8 mouse cellular contexts compared by ENCODE assay signal in genomic region chr19:29805101-29805916, GRCm38 (mm10). TPM values are rescaled to one million over a fixed set of nuclear protein-coding genes. Genes with fewer than 3 reads are reported as not detected.
DNase-seq lines count a peak whose midpoint lies in the region; ATAC-seq lines count a peak whose summit lies in the region.

No protein-coding gene starts in this region.

- H3K4me1 ChIP-seq in hindbrain, embryonic 10.5 days (replicated peaks) = peaks cover 19% of the 10 kb centered on the region

- H3K27ac ChIP-seq in hindbrain, embryonic 10.5 days = peak overlapping the region; percentile 97

- WGBS in hindbrain, embryonic 10.5 days = under 1% methylated on average over 72 of the region's 72 CpGs

- no peaks in the 10 kb centered on the region for H3K9me3 ChIP-seq in hindbrain, embryonic 10.5 days

- peaks cover 21% of the 10 kb centered on the region for H3K36me3 ChIP-seq in hindbrain, embryonic 10.5 days

- no peaks in the 10 kb centered on the region for H3K27me3 ChIP-seq in hindbrain, embryonic 10.5 days (ENCODE audit: insufficient read depth, poor library complexity, severe bottlenecking)

- peak overlapping the region; percentile 74 for H3K4me3 ChIP-seq in hindbrain, embryonic 10.5 days

- ATAC-seq in frontal cortex, adult (ENCODE audit: low TSS enrichment) = peak; percentile 45

- peak; percentile 85 for DNase-seq in R1 (ENCODE audit: low read depth, low spot score)
- peak; percentile 52 for DNase-seq in cerebellum, adult 9-10 months
- peak; percentile 74 for DNase-seq in hindbrain, embryonic 10.5 days (ENCODE audit: low spot score)
- peak; percentile 41 to 44 for DNase-seq in layer of hippocampus, postnatal 36 days
- peak; percentile 77 for DNase-seq in lung, postnatal 4 days
- DNase-seq in retina, postnatal 7 days (ENCODE audit: low read depth, low spot score) = peak; percentile 17
- peak; percentile 54 for DNase-seq in urinary bladder, adult 2 months (ENCODE audit: low spot score)

RNA-seq across cellular contexts. Expression of gene 9930021J03Rik, which starts 0.5 kb away (rescaled TPM):
- 4.0 and 4.1 TPM in 2 replicates for polyA plus RNA-seq in hindbrain, embryonic 10.5 days (2016; fragmentation: Nextera tagmentation; extraction: Ambion mirVana)
- 10 to 100 TPM; 38.4 to 39.7 TPM for total RNA-seq in layer of hippocampus, postnatal 36 days (2021)
- polyA plus RNA-seq in urinary bladder, adult 2 months (2012; rRNA removed) = 17.4 and 19.8 TPM in 2 replicates

RNA-seq across cellular contexts. Expression of gene Ranbp6, which starts 7.5 kb away (rescaled TPM):
- 24.7 and 26.1 TPM in 2 replicates for polyA plus RNA-seq in hindbrain, embryonic 10.5 days (2016; fragmentation: Nextera tagmentation; extraction: Ambion mirVana)
- total RNA-seq in layer of hippocampus, postnatal 36 days (2021) = 10 to 100 TPM; 37.4 to 39.2 TPM
- 10.4 and 10.6 TPM in 2 replicates for polyA plus RNA-seq in urinary bladder, adult 2 months (2012; rRNA removed)

Comparison
In these comparisons a context has a peak if more than half of its experiments do, and no peak if none do; other contexts are left out.
1. Peak in every context shown above with its lines: DNase-seq, ATAC-seq, H3K4me3 ChIP-seq and H3K27ac ChIP-seq.
2. DNase-seq: peak in every context shown above with its lines; median percentile 85 in R1; 77 in lung, postnatal 4 days; 74 in hindbrain, embryonic 10.5 days; 54 in urinary bladder, adult 2 months; 52 in cerebellum, adult 9-10 months; 42 in layer of hippocampus, postnatal 36 days; 17 in retina, postnatal 7 days.